Mouse (Mus musculus) forebrain, embryonic 12.5 days (tissue): ENCODE results near the gene Gm21943. TPM values are rescaled to one million over a fixed set of nuclear protein-coding genes. Genes with fewer than 3 reads are reported as not detected.
"Not testable (repeated sequence)": the region's sequence is repeated elsewhere in the genome, so short reads cannot be mapped to it uniquely, and the experiment has no call there.

Source experiments
- ATAC-seq: fragments of 200-750 bp; cut with Nextera tagmentation; 2 replicates; pipeline ENCODE4 v1.8.0; 2017; ENCODE audit warnings: moderate TSS enrichment; ENCODE audit not compliant: low FRiP score
- H3K27ac ChIP-seq: fragments of 300-500 bp; sonication (generic); 2 replicates; pipeline ENCODE4 v1.5.1; 2016; ENCODE audit warnings: mild to moderate bottlenecking
- H3K27me3 ChIP-seq: fragments of 300-500 bp; sonication (generic); 2 replicates; pipeline ENCODE4 v1.6.1; 2016; ENCODE audit warnings: mild to moderate bottlenecking
- H3K36me3 ChIP-seq: fragments of 300-500 bp; sonication (generic); replicated peaks from 2 replicates; pipeline ENCODE4 v1.6.1; 2016; ENCODE audit warnings: mild to moderate bottlenecking
- H3K4me1 ChIP-seq: fragments of 300-500 bp; sonication (generic); 2 replicates; pipeline ENCODE4 v1.6.1; 2016
- H3K4me2 ChIP-seq: fragments of 300-500 bp; sonication (generic); 2 replicates; pipeline ENCODE4 v1.6.1; 2016; ENCODE audit warnings: mild to moderate bottlenecking, moderate library complexity
- H3K4me3 ChIP-seq: fragments of 300-500 bp; sonication (generic); replicated peaks from 2 replicates; pipeline ENCODE4 v1.5.1; 2016; ENCODE audit warnings: mild to moderate bottlenecking
- H3K9ac ChIP-seq: fragments of 300-500 bp; sonication (generic); 2 replicates; pipeline ENCODE4 v1.6.1; 2016; ENCODE audit warnings: mild to moderate bottlenecking
- H3K9me3 ChIP-seq: fragments of 300-500 bp; sonication (generic); 2 replicates; pipeline ENCODE4 v1.6.1; 2016
- WGBS: fragments of 180-500 bp; shearing (Covaris S2); methylation state at CpG from one replicate; pipeline ENCODE4 v1.1.7; 2016; 5-methylcytosine and 5-hydroxymethylcytosine counted together
- polyA plus RNA-seq: library from polyadenylated mRNA; unstranded; fragments of >200 nt; fragmentation: Nextera tagmentation; extraction: Ambion mirVana; gene quantifications from 2 replicates; pipeline ENCODE4 v1.2.1, GENCODE M21; 2016

Gm21943 gene
- not detected in 2 replicates for polyA plus RNA-seq

GRCm38 (mm10) chrY:57533644-57534043 lies at the start of gene Gm21943:
Gene Gm21943, minus strand, starts transcription at chrY:57533744.
- H3K27ac ChIP-seq, H3K27me3 ChIP-seq, H3K9me3 ChIP-seq, H3K4me2 ChIP-seq, ATAC-seq, H3K36me3 ChIP-seq, H3K4me1 ChIP-seq, H3K9ac ChIP-seq, H3K4me3 ChIP-seq: not testable (repeated sequence)
- no CpG with 5 or more reads among the region's 4 CpGs for WGBS

Other genes with a start within 250 kb of the Gm21943 start
- not detected in 2 replicates for gene Gm28961, start 172.0 kb upstream of the Gm21943 start, polyA plus RNA-seq